Mouse (Mus musculus): ENCODE measurements at regions not wholly inside any gene's neighbourhood (a gene's known extent, or its start where the extent isn't known, plus 50 kb on each side); places are given as distances from the start of the nearest gene placed in this dataset.

DNA sequence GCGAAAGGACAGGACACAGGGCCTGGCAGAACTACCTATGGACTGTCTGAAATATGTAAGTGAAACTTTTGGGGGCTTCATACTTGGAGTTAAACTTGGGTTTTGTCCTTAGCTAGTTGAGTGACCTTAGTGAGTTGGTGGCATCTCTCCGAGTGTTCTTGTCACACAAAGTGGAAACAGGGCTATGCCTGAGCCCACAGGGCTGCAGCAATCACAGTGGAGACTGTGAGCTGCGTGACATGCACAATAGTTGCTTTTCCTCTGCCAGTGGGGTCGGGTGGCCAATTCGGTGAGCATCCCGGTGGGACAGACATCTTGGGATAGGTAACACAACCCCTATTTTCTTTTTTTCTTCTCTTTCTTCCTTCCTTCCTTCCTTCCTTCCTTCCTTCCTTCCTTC is 61.5 kb upstream of the Prickle1 start:
- TF ChIP-seq CTCF (conservative IDR thresholded peaks at IDR 0.05; ENCODE audit: low read length) (no peak), POU5F1 (IDR thresholded peaks at IDR 0.05; ENCODE audit: borderline replicate concordance, low read length) (no peak)

Measured in E14TG2a.4 (cell line).